In the genomic region with DNA sequence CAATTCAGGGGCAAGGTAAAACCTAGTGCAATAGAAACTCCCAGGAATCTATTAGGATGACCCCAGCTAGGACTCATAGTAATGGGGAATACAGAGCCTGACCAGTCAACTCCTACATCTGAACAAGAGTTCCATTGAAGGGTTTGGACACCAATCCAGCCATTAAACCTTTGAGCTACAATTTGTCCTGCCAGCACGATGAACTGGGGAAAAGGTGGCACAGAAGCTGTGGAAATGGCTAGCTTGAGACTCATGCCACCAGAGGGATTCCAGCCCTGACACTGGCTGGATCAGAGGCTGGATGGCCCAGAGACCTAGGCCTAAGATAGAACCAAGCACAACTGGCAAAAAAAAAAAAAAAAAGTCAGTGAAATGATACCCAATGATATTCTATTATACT, we compare ENCODE assay signal across 27 mouse cellular contexts.
DNase-seq lines count a peak whose midpoint lies in the region; ATAC-seq and TF ChIP-seq lines count a peak whose summit lies in the region.
"Had no signal": no experiment of that assay in that cellular context is flagged by ENCODE, and none has a peak within 500 bp of the region (broad histone marks: within the 10 kb centered on the region; RNA-seq: fewer than 3 reads in every experiment).

No protein-coding gene starts in this region.

- H3K27me3 ChIP-seq in small intestine, adult 2 months (ENCODE audit: control insufficient read depth, insufficient read depth, low read length): no peaks in the 10 kb centered on the region
- H3K27me3 ChIP-seq in kidney, embryonic 16.5 days (ENCODE audit: insufficient read depth, low read length): no peaks in the 10 kb centered on the region
- H3K27me3 ChIP-seq: CH12.LX; embryonic facial prominence, embryonic 13.5 days; embryonic facial prominence, embryonic 15.5 days; forebrain, embryonic 12.5 days; Patski had no signal

- no peak overlapping the region for H3K4me3 ChIP-seq in small intestine, adult 2 months (ENCODE audit: low read depth, low read length)
- H3K4me3 ChIP-seq in kidney, embryonic 16.5 days (ENCODE audit: low read length): no peak overlapping the region
- H3K4me3 ChIP-seq: embryonic facial prominence, embryonic 13.5 days; embryonic facial prominence, embryonic 15.5 days; erythroblast, embryonic 14.5 days; forebrain, embryonic 10.5 days; forebrain, embryonic 12.5 days had no signal

- H3K9me3 ChIP-seq in kidney, embryonic 16.5 days (ENCODE audit: low read length): no peaks in the 10 kb centered on the region
- H3K9me3 ChIP-seq: embryonic facial prominence, embryonic 13.5 days; embryonic facial prominence, embryonic 15.5 days; forebrain, embryonic 10.5 days; forebrain, embryonic 12.5 days; G1E had no signal

- H3K4me1 ChIP-seq in small intestine, adult 2 months (ENCODE audit: control insufficient read depth, insufficient read depth, insufficient read length, low read length): peaks cover 13% of the 10 kb centered on the region
- no peaks in the 10 kb centered on the region for H3K4me1 ChIP-seq in kidney, embryonic 16.5 days (ENCODE audit: insufficient read depth, low read length)
- H3K4me1 ChIP-seq: embryonic facial prominence, embryonic 13.5 days; embryonic facial prominence, embryonic 15.5 days; forebrain, embryonic 12.5 days had no signal

- no peak overlapping the region for H3K9ac ChIP-seq in kidney, embryonic 16.5 days (replicated peaks; ENCODE audit: low read length)
- H3K9ac ChIP-seq: embryonic facial prominence, embryonic 13.5 days; embryonic facial prominence, embryonic 15.5 days; forebrain, embryonic 12.5 days had no signal

- H3K27ac ChIP-seq in small intestine, adult 2 months (ENCODE audit: insufficient read depth, low read depth, low read length): peak overlapping the region; percentile 72; the same call in 1 of the 2 replicates
- no peak overlapping the region for H3K27ac ChIP-seq in kidney, embryonic 16.5 days (ENCODE audit: low read length)
- H3K27ac ChIP-seq: embryonic facial prominence, embryonic 13.5 days; embryonic facial prominence, embryonic 15.5 days; forebrain, embryonic 10.5 days; forebrain, embryonic 12.5 days had no signal

- intact Hi-C loops in heart, postnatal 10 days (cut with DNase I): no loop called here

- no peaks in the 10 kb centered on the region for H3K36me3 ChIP-seq in small intestine, adult 2 months (ENCODE audit: control insufficient read depth, insufficient read depth, low read length)
- no peaks in the 10 kb centered on the region for H3K36me3 ChIP-seq in kidney, embryonic 16.5 days (ENCODE audit: insufficient read depth, low read length)
- H3K36me3 ChIP-seq: embryonic facial prominence, embryonic 13.5 days; embryonic facial prominence, embryonic 15.5 days; forebrain, embryonic 10.5 days; forebrain, embryonic 12.5 days; G1E had no signal

- TF ChIP-seq POLR2A in small intestine, adult 2 months (IDR thresholded peaks at IDR 0.05; ENCODE audit: low read depth, low read length): no peak

- TF ChIP-seq CTCF in small intestine, adult 2 months (IDR thresholded peaks at IDR 0.05; ENCODE audit: extremely low read depth, insufficient read length, insufficient replicate concordance, low read depth, low read length): no peak

- DNase-seq in adrenal gland, postnatal 10 days: peak; percentile 30
- no peak for DNase-seq in adrenal gland, postnatal 25 days
- DNase-seq in heart, adult 11 months: peak; percentile 33
- DNase-seq in heart, postnatal 10 days: no peak
- DNase-seq in adipocyte (ENCODE audit: low spot score): peak; percentile 78
- DNase-seq: adrenal gland, adult 2 months; B cell, adult 2 months; cerebellum, adult 11 months; cerebellum, adult 18-20 months; cerebellum, adult 8-10 months; cerebellum, adult 9-11 months; cerebellum, postnatal 14 days; cerebellum, postnatal 36 days; embryo, embryonic 11 days had no signal

- ATAC-seq in kidney, embryonic 16.5 days (ENCODE audit: low FRiP score, low TSS enrichment): no peak
- ATAC-seq: CD4-positive, CD25-positive, alpha-beta regulatory T cell, adult 4 months; forebrain, embryonic 14.5 days; forebrain, embryonic 16.5 days; Patski had no signal

- H3K4me2 ChIP-seq in kidney, embryonic 16.5 days (replicated peaks; ENCODE audit: low read depth, low read length): no peak overlapping the region
- H3K4me2 ChIP-seq: embryonic facial prominence, embryonic 13.5 days; embryonic facial prominence, embryonic 15.5 days; forebrain, embryonic 12.5 days had no signal

- WGBS in small intestine, adult 2 months: 74% methylated on average over 1 of the region's 1 CpGs
- WGBS in kidney, embryonic 16.5 days: 90% methylated on average over 1 of the region's 1 CpGs

Comparison
In these comparisons a context has a peak if more than half of its experiments do, and no peak if none do; other contexts are left out.
1. DNase-seq: peak in adrenal gland, postnatal 10 days (single experiment), heart, adult 11 months (single experiment) and adipocyte (single experiment); none in adrenal gland, postnatal 25 days (single experiment) and heart, postnatal 10 days (0 of 2).